Mouse (Mus musculus) bone marrow, adult 2 months (tissue): ENCODE results near the gene Prickle4. TPM values are rescaled to one million over a fixed set of nuclear protein-coding genes. Genes with fewer than 3 reads are reported as not detected.

Experiments
- H3K27ac ChIP-seq: fragments of 200-500 bp; 2 replicates; pipeline ENCODE4 v1.5.1; 2012; ENCODE audit warnings: low read depth, mild to moderate bottlenecking, control low read depth, inconsistent platforms, low read length; ENCODE audit not compliant: control insufficient read depth, poor library complexity, insufficient read depth
- H3K4me1 ChIP-seq: fragments of 200-500 bp; 2 replicates; pipeline ENCODE4 v1.6.1; 2011; ENCODE audit warnings: low read length; ENCODE audit not compliant: control insufficient read depth, insufficient read depth
- H3K4me3 ChIP-seq: fragments of 200-500 bp; replicated peaks from 2 replicates; pipeline ENCODE3; 2011; ENCODE audit warnings: mild to moderate bottlenecking, low read depth, low read length, control low read depth; ENCODE audit not compliant: control insufficient read depth
- CTCF ChIP-seq: fragments of 200-500 bp; IDR thresholded peaks from 2 replicates; pipeline ENCODE4 v1.5.1; 2011; ENCODE audit warnings: low read length, control low read depth; ENCODE audit not compliant: control insufficient read depth, insufficient read depth
- POLR2A ChIP-seq: fragments of 200-500 bp; IDR thresholded peaks from 2 replicates; pipeline ENCODE4 v1.6.1; 2011; ENCODE audit warnings: low read depth, mild to moderate bottlenecking, control low read depth, low read length, borderline replicate concordance; ENCODE audit not compliant: control insufficient read depth
- WGBS: fragments of 180-500 bp; shearing (Covaris S2); methylation state at CpG from one replicate; pipeline ENCODE4 v1.1.7; 2018; 5-methylcytosine and 5-hydroxymethylcytosine counted together
- polyA plus RNA-seq: library from polyadenylated mRNA; stranded (reverse); fragments of >200 nt; gene quantifications from 2 replicates; pipeline ENCODE4 v1.2.4, GENCODE M21; 2011; ENCODE audit warnings: low replicate concordance; ENCODE audit not compliant: missing spikeins, insufficient read depth, insufficient read length

Prickle4 gene
- polyA plus RNA-seq, 1 experiment = not detected

DNA sequence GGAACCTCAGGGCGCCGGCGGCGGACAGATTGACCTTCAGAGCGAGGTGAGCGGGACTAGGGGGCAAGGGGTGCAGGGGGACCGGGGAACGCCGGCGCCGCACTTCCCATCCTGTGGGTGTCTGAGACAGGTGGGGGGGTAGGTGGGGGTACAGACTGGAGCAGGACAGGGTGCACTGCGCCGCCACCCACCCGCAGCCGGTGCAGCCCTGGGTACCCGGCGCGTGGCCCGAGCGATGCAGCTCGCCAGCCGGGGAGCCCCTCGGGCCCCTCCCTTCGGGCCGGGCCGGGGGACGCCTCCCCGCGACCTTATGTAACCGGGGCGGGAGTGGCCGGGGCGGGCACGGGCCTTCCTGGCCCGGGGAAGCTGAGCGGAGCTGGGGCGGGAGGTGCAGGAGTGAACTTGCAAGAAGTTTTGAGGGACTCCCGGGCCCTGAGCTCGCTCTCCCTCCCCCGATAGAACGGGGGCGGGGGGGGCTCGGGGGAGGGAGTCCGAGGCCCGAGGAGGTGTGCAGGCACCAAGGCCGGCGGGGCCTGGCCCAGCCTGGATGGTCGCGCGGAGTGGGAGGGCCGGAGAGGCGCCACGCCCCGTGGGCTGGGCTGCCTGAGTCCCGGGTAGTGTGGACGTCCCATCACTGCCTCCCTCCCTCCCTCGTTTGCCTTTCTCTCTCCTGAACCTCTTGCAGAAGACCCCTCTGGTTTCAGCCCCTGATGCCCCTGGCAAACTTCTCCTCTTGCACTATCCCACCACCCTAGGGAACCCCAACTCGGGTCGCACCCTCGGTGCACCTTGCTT is 42.9 kb upstream of the Prickle4 start:
- Histone ChIP-seq H3K4me1 (peaks cover 2% of the 10 kb centered on the region; the same call in 1 of the 2 replicates), H3K4me3 (peak overlapping the region; percentile 80), H3K27ac (peak overlapping the region; percentile 97)
- TF ChIP-seq POLR2A (peak; percentile 75; the same call in 1 of the 2 replicates), CTCF (no peak)
- WGBS = under 1% methylated on average over 52 of the region's 60 CpGs

DNA sequence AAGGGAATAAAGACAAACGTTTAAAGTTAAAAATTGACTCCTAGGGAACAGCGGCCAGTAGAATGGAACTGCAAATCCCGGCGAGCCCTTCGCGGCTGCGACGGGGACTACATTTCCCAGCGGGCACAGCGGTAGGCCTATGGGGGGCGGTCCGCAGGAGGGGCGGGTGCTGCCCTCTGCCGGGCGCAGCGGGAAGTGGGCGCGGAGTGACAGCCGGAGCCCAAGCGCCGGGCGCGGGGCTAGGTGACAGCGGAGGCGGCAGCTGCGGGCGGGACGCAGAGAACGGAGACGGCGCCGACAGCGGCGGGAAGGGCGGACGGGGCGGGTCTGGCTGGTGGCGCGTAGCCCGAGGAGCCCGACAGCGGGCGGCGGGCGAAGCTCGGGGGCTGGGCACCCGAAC is 42.3 kb upstream of the Prickle4 start, which contains the start of gene Tfeb:
Tfeb (plus strand) TSS at position 175 of the 400 bp plus-strand sequence.
- peaks cover 2% of the 10 kb centered on the region; the same call in 1 of the 2 replicates for H3K4me1 ChIP-seq
- WGBS = under 1% methylated on average over 47 of the region's 47 CpGs
- peak within 1 kb of the TSS; percentile 97 for H3K27ac ChIP-seq
- TF ChIP-seq CTCF (peak; percentile 89), POLR2A (peak; percentile 60; the same call in 1 of the 2 replicates)
- peak within 1 kb of the TSS; percentile 80 for H3K4me3 ChIP-seq

DNA sequence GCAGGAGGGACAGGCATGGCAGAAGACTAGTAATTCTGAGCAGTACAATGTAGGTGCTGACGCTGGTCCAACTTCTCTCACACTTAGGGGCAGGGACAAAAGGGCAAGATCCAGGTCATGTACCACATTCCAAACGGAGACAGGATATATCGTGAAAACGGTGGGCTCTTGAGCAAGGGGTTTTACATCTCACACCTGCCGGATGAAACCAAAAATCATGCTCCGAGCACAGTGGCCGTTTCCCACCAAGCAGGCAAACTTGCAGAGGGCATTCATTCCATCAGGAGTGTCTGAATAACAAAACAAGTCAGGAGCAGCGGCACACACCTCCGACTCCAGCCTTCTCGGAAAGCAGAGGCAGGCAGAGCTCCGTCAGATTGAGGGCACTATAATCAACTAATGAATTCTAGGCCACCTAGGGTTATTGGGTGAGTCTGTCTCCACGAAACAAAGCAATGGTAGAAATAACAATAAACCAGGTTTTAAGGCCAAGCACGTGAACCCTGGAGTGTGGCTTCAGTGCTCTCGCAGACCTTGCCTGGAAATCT is 41.1 kb upstream of the Prickle4 start:
- Histone ChIP-seq H3K4me3 (no peak overlapping the region), H3K27ac (no peak overlapping the region), H3K4me1 (peaks cover 2% of the 10 kb centered on the region; the same call in 1 of the 2 replicates)
- no peak for TF ChIP-seq POLR2A
- no peak for TF ChIP-seq CTCF
- 82% methylated on average over 14 of the region's 14 CpGs for WGBS

DNA sequence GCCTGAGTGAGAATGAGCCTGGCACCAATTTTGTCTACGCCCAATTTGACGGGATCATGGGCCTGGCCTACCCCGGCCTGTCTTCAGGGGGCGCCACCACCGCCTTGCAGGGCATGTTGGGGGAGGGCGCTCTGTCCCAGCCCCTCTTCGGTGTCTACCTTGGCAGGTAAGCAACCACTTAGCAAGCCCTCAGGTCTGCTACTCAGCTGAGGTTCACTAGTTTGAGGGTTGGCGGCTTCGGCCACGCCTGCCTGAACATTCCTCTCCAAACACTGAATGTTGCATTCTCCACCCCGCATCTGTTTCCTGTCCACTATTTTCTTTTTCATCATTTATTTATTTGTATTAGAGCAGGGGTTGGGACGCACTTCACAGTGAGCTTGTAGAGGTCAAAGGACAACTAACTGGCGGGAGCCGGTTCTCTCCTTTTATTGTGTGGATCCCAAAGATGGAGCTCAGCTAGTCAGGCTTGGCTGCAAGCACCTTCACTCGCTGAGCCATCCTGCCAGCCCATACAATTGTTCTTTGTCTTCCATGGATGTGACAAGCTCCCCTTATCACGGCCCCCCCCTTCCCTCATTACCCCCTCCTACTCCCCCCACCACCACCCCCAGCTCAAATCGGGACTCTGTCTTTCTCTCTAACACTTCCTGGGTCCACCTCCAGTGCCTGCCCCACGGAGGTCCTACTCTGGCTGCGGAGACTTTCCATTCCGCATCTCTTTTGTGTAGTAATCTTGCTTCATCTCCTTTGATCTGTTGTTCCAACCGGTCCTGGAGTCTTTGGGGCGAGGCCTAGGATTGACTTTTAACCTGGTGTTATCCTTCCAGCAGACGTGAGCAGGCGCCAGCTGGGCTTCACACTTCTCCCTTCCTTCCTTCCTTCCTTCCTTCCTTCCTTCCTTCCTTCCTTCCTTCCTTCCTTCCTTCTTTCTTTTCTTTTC is 36.4 kb upstream of the Prickle4 start:
- H3K4me1 ChIP-seq = no peaks in the 10 kb centered on the region
- H3K27ac ChIP-seq = no peak overlapping the region
- WGBS = 77% methylated on average over 24 of the region's 24 CpGs
- TF ChIP-seq POLR2A = no peak
- 0 out of 2 replicates have a peak, but pooled peaks have one; percentile 6 for TF ChIP-seq CTCF
- no peak overlapping the region for H3K4me3 ChIP-seq

DNA sequence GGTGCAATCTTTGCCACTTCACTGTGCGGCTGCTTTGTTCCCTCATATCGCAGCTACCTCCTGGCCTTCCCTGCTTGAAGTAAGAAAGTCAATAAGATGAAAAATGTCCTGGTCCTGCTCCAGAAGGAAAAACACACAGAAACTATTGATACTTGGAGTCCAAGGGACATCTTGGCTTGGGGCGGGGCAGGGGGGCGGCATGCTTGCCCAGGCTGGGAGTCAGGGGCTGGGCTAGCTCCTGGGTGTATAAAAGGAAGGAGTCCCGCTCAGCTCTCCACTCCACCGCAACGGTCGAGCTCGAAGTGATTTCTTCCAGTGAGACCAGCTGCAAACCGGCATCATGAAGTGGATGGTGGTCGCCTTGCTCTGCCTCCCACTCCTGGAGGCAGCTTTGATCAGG is 32.0 kb upstream of the Prickle4 start, which contains the start of gene Pgc:
Pgc (plus strand) TSS at position 277 of the 400 bp plus-strand sequence.
- no peak within 1 kb of the TSS for H3K4me3 ChIP-seq
- H3K27ac ChIP-seq = no peak within 1 kb of the TSS
- no peaks in the 10 kb centered on the region for H3K4me1 ChIP-seq
- TF ChIP-seq CTCF (no peak), POLR2A (no peak)
- 74% methylated on average over 11 of the region's 11 CpGs for WGBS

DNA sequence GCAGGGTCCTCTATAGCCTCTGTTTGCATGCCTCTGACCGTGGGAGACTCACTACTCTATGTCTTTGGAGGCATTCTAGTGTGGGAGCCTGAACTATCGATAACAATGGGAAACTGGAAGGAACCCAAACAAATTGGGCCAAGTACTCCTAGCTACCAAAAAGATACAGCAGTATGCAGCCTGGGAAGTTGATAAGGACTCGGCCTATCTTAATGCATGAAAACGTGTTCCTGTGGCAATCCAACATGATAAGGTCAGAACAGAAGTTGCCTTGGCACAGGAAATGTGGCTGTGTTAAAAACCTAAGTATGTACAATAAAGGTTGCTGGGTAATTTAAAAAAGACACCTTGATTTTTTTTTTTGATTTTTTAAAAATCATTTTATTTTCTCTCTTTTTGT is 26.6 kb upstream of the Prickle4 start:
- WGBS = 54% methylated on average over 4 of the region's 4 CpGs
- Histone ChIP-seq H3K27ac (no peak overlapping the region), H3K4me3 (no peak overlapping the region), H3K4me1 (no peaks in the 10 kb centered on the region)
- no peak for TF ChIP-seq CTCF
- no peak for TF ChIP-seq POLR2A

DNA sequence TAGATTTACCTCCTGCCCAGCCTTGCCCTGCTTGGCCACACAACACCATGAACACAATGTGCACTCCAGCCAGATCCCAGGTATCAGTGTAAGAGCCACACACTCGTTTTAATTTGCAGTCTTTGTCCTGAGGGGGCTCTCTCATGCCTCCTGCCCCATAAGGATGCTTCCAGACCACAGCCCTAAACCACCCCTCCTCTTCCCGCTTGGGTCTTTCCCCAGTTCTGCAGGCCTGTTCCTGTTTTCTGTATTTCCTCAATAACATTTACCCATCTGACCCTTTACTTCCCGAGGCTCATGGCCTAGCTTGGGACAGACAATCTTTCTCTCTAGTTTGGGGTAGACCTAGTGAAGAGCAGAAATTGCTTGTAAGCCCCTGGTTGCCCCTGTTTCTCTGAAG is 20.5 kb upstream of the Prickle4 start:
- TF ChIP-seq CTCF (no peak), POLR2A (no peak)
- WGBS = 10% methylated on average over 3 of the region's 3 CpGs
- no peaks in the 10 kb centered on the region for H3K4me1 ChIP-seq
- H3K27ac ChIP-seq = no peak overlapping the region
- no peak overlapping the region for H3K4me3 ChIP-seq
